Mouse (Mus musculus) liver, embryonic 14.5 days (tissue): Measurements from ENCODE around the gene Tmem63c. TPM values are rescaled to one million over a fixed set of nuclear protein-coding genes. Genes with fewer than 3 reads are reported as not detected.

Experiments used
- ATAC-seq: fragments of 200-750 bp; cut with Nextera tagmentation; 2 replicates; pipeline ENCODE4 v1.8.0; 2017; ENCODE audit warnings: moderate number of reproducible peaks, mild to moderate bottlenecking, moderate library complexity; ENCODE audit not compliant: insufficient read depth
- DNase-seq, 3 experiments: peaks; one replicate each; pipeline ENCODE4 v3.0.0-alpha.2; 2012 to 2013; ENCODE audit warnings: low read depth in 3 of 3, low spot score in 3 of 3
- H3K27ac ChIP-seq: fragments of 300-500 bp; sonication (generic); 2 replicates; pipeline ENCODE4 v1.5.1; 2014; ENCODE audit warnings: moderate library complexity, mild to moderate bottlenecking, control low read depth, inconsistent platforms
- H3K27me3 ChIP-seq: fragments of 300-500 bp; sonication (generic); 2 replicates; pipeline ENCODE4 v1.6.1; 2014; ENCODE audit warnings: mild to moderate bottlenecking, low read length, moderate library complexity; ENCODE audit not compliant: control insufficient read depth, insufficient read depth
- H3K36me3 ChIP-seq: fragments of 300-500 bp; sonication (generic); replicated peaks from 2 replicates; pipeline ENCODE4 v1.6.1; 2014; ENCODE audit warnings: low read depth; ENCODE audit not compliant: control insufficient read depth, insufficient read depth
- H3K4me1 ChIP-seq, 2 experiments: fragments of 200-500 bp in 1 of 2; fragments of 300-500 bp in 1 of 2; sonication (generic) in 1 of 2; replicated peaks; 2 replicates each; pipeline ENCODE4 v1.6.1; 2012 to 2014; ENCODE audit warnings: antibody characterized with exemption in 1 of 2, inconsistent platforms in 1 of 2, low read length in 1 of 2; ENCODE audit not compliant: control insufficient read depth in 2 of 2, insufficient read depth in 2 of 2
- H3K4me2 ChIP-seq: fragments of 300-500 bp; sonication (generic); 2 replicates; pipeline ENCODE4 v1.6.1; 2014; ENCODE audit warnings: low read depth, mild to moderate bottlenecking, control low read depth, moderate library complexity
- H3K4me3 ChIP-seq, 2 experiments: fragments of 200-500 bp in 1 of 2; fragments of 300-500 bp in 1 of 2; sonication (generic) in 1 of 2; 2 replicates each; pipeline ENCODE4 v1.5.1; 2012 to 2014; ENCODE audit warnings: low read depth in 2 of 2, low read length in 2 of 2, mild to moderate bottlenecking in 2 of 2, control low read depth in 1 of 2, inconsistent platforms in 1 of 2, moderate library complexity in 1 of 2; ENCODE audit not compliant: insufficient read depth in 1 of 2
- H3K9ac ChIP-seq: fragments of 300-500 bp; sonication (generic); replicated peaks from 2 replicates; pipeline ENCODE4 v1.6.1; 2014; ENCODE audit warnings: mild to moderate bottlenecking, control low read depth, moderate library complexity
- H3K9me3 ChIP-seq: fragments of 300-500 bp; sonication (generic); 2 replicates; pipeline ENCODE4 v1.6.1; 2016; ENCODE audit warnings: low read length, mixed read lengths; ENCODE audit not compliant: control insufficient read depth
- CTCF ChIP-seq: IDR thresholded peaks from 2 replicates; pipeline ENCODE4 v1.5.1; 2016; ENCODE audit warnings: antibody characterized with exemption, low read depth, control low read depth
- EP300 ChIP-seq: IDR thresholded peaks from 2 replicates; pipeline ENCODE4 v1.6.1; 2016; ENCODE audit warnings: antibody characterized with exemption, low read depth
- WGBS: fragments of 180-500 bp; shearing (Covaris S2); extraction: QIAGEN DNeasy Blood & Tissue Kit; methylation state at CpG from one replicate; pipeline ENCODE4 v1.1.7; 2014; ENCODE audit not compliant: insufficient replicate concordance; 5-methylcytosine and 5-hydroxymethylcytosine counted together
- polyA plus RNA-seq, 2 experiments: library from polyadenylated mRNA; depleted of rRNA in 1 of 2; stranded (reverse) in 1 of 2; unstranded in 1 of 2; fragments of >200 nt; fragmentation: Nextera tagmentation in 1 of 2; extraction: Ambion mirVana in 1 of 2; gene quantifications; 2 replicates each; pipeline versions ENCODE4 v1.2.1 to v1.2.3; 2012 to 2014

The Tmem63c gene
- polyA plus RNA-seq, 2 experiments, result not detected

- no peak for ATAC-seq
- Histone ChIP-seq H3K27ac (no peak overlapping the region), H3K9ac (no peak overlapping the region), H3K4me1 (no peaks in the 10 kb centered on the region), H3K4me3 (no peak overlapping the region), H3K27me3 (peaks cover 7% of the 10 kb centered on the region), H3K9me3 (no peaks in the 10 kb centered on the region), H3K4me2 (no peak overlapping the region), H3K36me3 (no peaks in the 10 kb centered on the region)
- WGBS, result 50% methylated on average over 5 of the region's 5 CpGs
- DNase-seq, result no peak
- TF ChIP-seq CTCF, result no peak
- TF ChIP-seq EP300, result no peak
These were observed 10.1 kb downstream of the Tmem63c start for GRCm38 (mm10) chr12:87031163-87031763.

GRCm38 (mm10) chr12:87036631-87037030 is 15.5 kb downstream of the Tmem63c start:
- H3K4me2 ChIP-seq, result no peak overlapping the region
- no peak for TF ChIP-seq EP300
- no peak for TF ChIP-seq CTCF
- no peaks in the 10 kb centered on the region for H3K27me3 ChIP-seq
- DNase-seq, result no peak
- H3K27ac ChIP-seq, result no peak overlapping the region
- no peaks in the 10 kb centered on the region for H3K9me3 ChIP-seq
- no peak for ATAC-seq
- H3K9ac ChIP-seq, result no peak overlapping the region
- no peaks in the 10 kb centered on the region for H3K4me1 ChIP-seq
- no peak overlapping the region for H3K4me3 ChIP-seq
- WGBS, result 77% methylated on average over 7 of the region's 7 CpGs
- H3K36me3 ChIP-seq, result no peaks in the 10 kb centered on the region

- Histone ChIP-seq H3K4me2 (no peak overlapping the region), H3K4me1 (no peaks in the 10 kb centered on the region; a peak in 1 of 4 replicates), H3K4me3 (no peak overlapping the region), H3K27me3 (no peaks in the 10 kb centered on the region), H3K36me3 (no peaks in the 10 kb centered on the region), H3K27ac (no peak overlapping the region), H3K9me3 (no peaks in the 10 kb centered on the region), H3K9ac (no peak overlapping the region)
- TF ChIP-seq CTCF, result no peak
- 43% methylated on average over 4 of the region's 4 CpGs for WGBS
- no peak for ATAC-seq
- DNase-seq, result no peak
These were observed 19.0 kb downstream of the Tmem63c start for GRCm38 (mm10) chr12:87040166-87040565.

GRCm38 (mm10) chr12:87040857-87041256 is 19.7 kb downstream of the Tmem63c start:
- Histone ChIP-seq H3K27me3 (no peaks in the 10 kb centered on the region), H3K36me3 (no peaks in the 10 kb centered on the region), H3K4me3 (no peak overlapping the region), H3K27ac (no peak overlapping the region), H3K4me2 (no peak overlapping the region), H3K9me3 (no peaks in the 10 kb centered on the region), H3K4me1 (no peaks in the 10 kb centered on the region; a peak in 1 of 4 replicates), H3K9ac (no peak overlapping the region)
- no peak for ATAC-seq
- no peak for TF ChIP-seq EP300
- TF ChIP-seq CTCF, result no peak
- WGBS, result 66% methylated on average over 7 of the region's 7 CpGs
- DNase-seq, result no peak

- WGBS, result 49% methylated on average over 2 of the region's 2 CpGs
- TF ChIP-seq CTCF, result no peak
- TF ChIP-seq EP300, result no peak
- Histone ChIP-seq H3K4me1 (no peaks in the 10 kb centered on the region; a peak in 1 of 4 replicates), H3K9ac (no peak overlapping the region), H3K27ac (no peak overlapping the region), H3K4me2 (no peak overlapping the region), H3K27me3 (no peaks in the 10 kb centered on the region), H3K4me3 (no peak overlapping the region), H3K9me3 (no peaks in the 10 kb centered on the region), H3K36me3 (no peaks in the 10 kb centered on the region)
- ATAC-seq (no peak), DNase-seq (no peak)
These were observed 21.3 kb downstream of the Tmem63c start for GRCm38 (mm10) chr12:87042456-87042855.
